Comparison of ENCODE assay signal across 8 mouse cellular contexts in the genomic region with DNA sequence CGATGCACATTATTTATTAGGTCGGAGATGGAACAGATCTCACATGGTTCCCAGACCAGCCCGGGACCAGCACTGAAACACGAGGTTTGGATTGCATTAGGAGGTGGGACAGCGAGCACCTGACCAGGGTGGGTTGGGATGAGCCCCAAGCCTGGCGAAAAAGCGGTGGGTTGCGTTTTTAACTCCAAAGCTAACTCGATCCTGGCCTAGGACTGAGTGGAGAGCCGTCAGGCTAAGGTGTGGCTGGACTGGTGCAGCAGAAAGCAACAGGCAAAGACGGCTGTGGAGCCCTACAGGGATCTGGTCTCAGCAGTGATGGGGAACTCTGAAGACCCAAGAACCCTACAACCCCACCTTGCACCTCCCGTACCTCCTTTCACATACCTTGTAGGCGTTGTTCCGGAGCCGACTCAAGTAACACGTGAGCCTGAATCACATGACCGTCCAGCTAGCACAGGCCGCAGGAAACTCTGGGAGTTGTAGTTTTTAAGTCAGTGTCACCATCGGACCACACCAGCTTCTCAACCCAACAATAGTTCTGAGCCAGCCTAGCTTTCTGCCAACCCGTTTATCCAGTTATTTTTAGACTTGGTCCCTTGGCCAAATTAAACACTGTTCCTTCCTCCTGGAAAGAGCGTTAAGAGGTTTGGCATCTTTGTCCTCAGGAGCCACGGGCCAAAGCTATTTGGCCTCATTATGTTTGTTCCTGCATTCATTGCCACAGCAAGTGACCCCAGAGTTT. TPM values are rescaled to one million over a fixed set of nuclear protein-coding genes. Genes with fewer than 3 reads are reported as not detected.
DNase-seq lines count a peak whose midpoint lies in the region; ATAC-seq and TF ChIP-seq lines count a peak whose summit lies in the region.

TSS of gene Slc38a7 (minus strand) at position 438 of the 742 bp plus-strand sequence.

- no peak within 1 kb of the TSS for H3K27ac ChIP-seq in cerebellum, adult 2 months (ENCODE audit: insufficient read depth, low read length)
- no peak within 1 kb of the TSS for H3K27ac ChIP-seq in forebrain, postnatal 0 days (ENCODE audit: low read depth, low read length)
- peak within 1 kb of the TSS; percentile 76 for H3K27ac ChIP-seq in layer of hippocampus, adult 2 months
- no peak within 1 kb of the TSS for H3K27ac ChIP-seq in neural tube, embryonic 15.5 days (replicated peaks)

- H3K27me3 ChIP-seq in cerebellum, adult 2 months (ENCODE audit: control insufficient read depth, insufficient read depth, low read length), result no peaks in the 10 kb centered on the region
- H3K27me3 ChIP-seq in forebrain, postnatal 0 days (ENCODE audit: insufficient read depth, low read length), result no peaks in the 10 kb centered on the region
- H3K27me3 ChIP-seq in neural tube, embryonic 15.5 days (replicated peaks), result no peaks in the 10 kb centered on the region

- H3K9me3 ChIP-seq in forebrain, postnatal 0 days (ENCODE audit: low read length), result no peaks in the 10 kb centered on the region
- H3K9me3 ChIP-seq in neural tube, embryonic 15.5 days (replicated peaks), result no peaks in the 10 kb centered on the region

- WGBS in cerebellum, adult 2 months, result 11% methylated on average over 22 of the region's 22 CpGs
- WGBS in forebrain, postnatal 0 days, result 10% methylated on average over 22 of the region's 22 CpGs
- 5% methylated on average over 22 of the region's 22 CpGs for WGBS in lung, adult 2 months
- 15% methylated on average over 22 of the region's 22 CpGs for WGBS in neural tube, embryonic 15.5 days

- H3K4me1 ChIP-seq in cerebellum, adult 2 months (ENCODE audit: control insufficient read depth, insufficient read depth, low read length), result peaks cover 6% of the 10 kb centered on the region; the same call in 1 of the 2 replicates
- H3K4me1 ChIP-seq in forebrain, postnatal 0 days (ENCODE audit: insufficient read depth), result peaks cover 5% of the 10 kb centered on the region; the same call in 1 of the 2 replicates
- 0 out of 2 replicates have a peak, but pooled peaks cover 6% of the 10 kb centered on the region for H3K4me1 ChIP-seq in lung, adult 2 months (ENCODE audit: control insufficient read depth, insufficient read depth, low read length)
- peaks cover 17% of the 10 kb centered on the region for H3K4me1 ChIP-seq in neural tube, embryonic 15.5 days

- peak; percentile 70 for DNase-seq in MEL-GATA-1-ER (ENCODE audit: extremely low read depth, low read depth)
- DNase-seq in cerebellum, adult 2 months, result peak; percentile 74 to 87
- DNase-seq in forebrain, postnatal 0 days, result peak; percentile 86
- peak; percentile 70 for DNase-seq in heart, postnatal 4 days
- peak; percentile 77 to 88 for DNase-seq in layer of hippocampus, adult 2 months (ENCODE audit: low spot score in 2 of 2)
- peak; percentile 68 for DNase-seq in lung, adult 2 months
- DNase-seq in testis, postnatal 14 days (ENCODE audit: low spot score), result peak; percentile 75

- H3K4me2 ChIP-seq in forebrain, postnatal 0 days (ENCODE audit: low read depth), result peak within 1 kb of the TSS; percentile 71
- peak within 1 kb of the TSS; percentile 82 for H3K4me2 ChIP-seq in neural tube, embryonic 15.5 days

- no peak for TF ChIP-seq CTCF in cerebellum, adult 2 months (IDR thresholded peaks at IDR 0.05; ENCODE audit: borderline replicate concordance, insufficient read depth, low read depth, low read length)
- no peak for TF ChIP-seq CTCF in forebrain, postnatal 0 days (IDR thresholded peaks at IDR 0.05; ENCODE audit: low read depth)
- TF ChIP-seq CTCF in layer of hippocampus, adult 2 months (conservative IDR thresholded peaks at IDR 0.05), result no peak
- no peak for TF ChIP-seq CTCF in lung, adult 2 months (IDR thresholded peaks at IDR 0.05; ENCODE audit: insufficient read depth, low read length)

- peak; percentile 98 for ATAC-seq in forebrain, postnatal 0 days
- ATAC-seq in neural tube, embryonic 15.5 days (ENCODE audit: low FRiP score), result peak; percentile 97

- H3K4me3 ChIP-seq in cerebellum, adult 2 months (replicated peaks; ENCODE audit: insufficient read depth, low read depth, low read length), result peak within 1 kb of the TSS; percentile 84
- peak within 1 kb of the TSS; percentile 54 for H3K4me3 ChIP-seq in forebrain, postnatal 0 days (ENCODE audit: low read depth, low read length)
- H3K4me3 ChIP-seq in layer of hippocampus, adult 2 months, result peak within 1 kb of the TSS; percentile 97
- peak within 1 kb of the TSS; percentile 72 for H3K4me3 ChIP-seq in lung, adult 2 months (replicated peaks; ENCODE audit: extremely low read depth, low read depth, low read length)
- H3K4me3 ChIP-seq in neural tube, embryonic 15.5 days (replicated peaks), result peak within 1 kb of the TSS; percentile 77

- H3K9ac ChIP-seq in forebrain, postnatal 0 days, result peak within 1 kb of the TSS; percentile 66
- H3K9ac ChIP-seq in neural tube, embryonic 15.5 days (replicated peaks), result peak within 1 kb of the TSS; percentile 72

- peak; percentile 50; the same call in 1 of the 2 replicates for TF ChIP-seq POLR2A in cerebellum, adult 2 months (IDR thresholded peaks at IDR 0.05; ENCODE audit: borderline replicate concordance, insufficient read depth, low read length)
- peak; percentile 58; the same call in 1 of the 2 replicates for TF ChIP-seq POLR2A in lung, adult 2 months (IDR thresholded peaks at IDR 0.05; ENCODE audit: borderline replicate concordance, extremely low read depth, low read depth, low read length)

- peaks cover 5% of the 10 kb centered on the region; the same call in 1 of the 2 replicates for H3K36me3 ChIP-seq in forebrain, postnatal 0 days (ENCODE audit: insufficient read depth)
- H3K36me3 ChIP-seq in neural tube, embryonic 15.5 days, result peaks cover 3% of the 10 kb centered on the region; the same call in 1 of the 2 replicates

RNA-seq across cellular contexts. Expression of gene Slc38a7, which starts in this region (rescaled TPM):
- 25.4 and 26.4 TPM in 2 replicates for polyA plus RNA-seq in cerebellum, adult 2 months (2012; rRNA removed)
- 37.9 and 50.4 TPM in 2 replicates for total RNA-seq in forebrain, postnatal 0 days (2014; rRNA removed)
- polyA plus RNA-seq in forebrain, postnatal 0 days (2015; fragmentation: Nextera tagmentation; extraction: Ambion mirVana), result 24.6 and 28.5 TPM in 2 replicates
- 1 to 10 TPM; 7.5 to 7.9 TPM for total RNA-seq in heart, postnatal 4 days (2021)
- total RNA-seq in layer of hippocampus, adult 2 months (2021), result 10 to 100 TPM; 30.0 to 31.0 TPM
- 21.8 and 26.3 TPM in 2 replicates for polyA plus RNA-seq in lung, adult 2 months (2012; rRNA removed)
- 21.2 and 23.0 TPM in 2 replicates for polyA plus RNA-seq in neural tube, embryonic 15.5 days (2015; fragmentation: Nextera tagmentation; extraction: Ambion mirVana)
